Mouse (Mus musculus) kidney, adult 18-20 months (tissue): Measurements from ENCODE around the gene Tnnt2.

Experiments
- DNase-seq: peaks from one replicate; pipeline ENCODE4 v3.0.0; 2021

Tnnt2 gene

GRCm38 (mm10) chr1:135835716-135836483 is at the start of gene Tnnt2:
Gene Tnnt2, plus strand, starts transcription at chr1:135836354.
- no peak for DNase-seq

DNA sequence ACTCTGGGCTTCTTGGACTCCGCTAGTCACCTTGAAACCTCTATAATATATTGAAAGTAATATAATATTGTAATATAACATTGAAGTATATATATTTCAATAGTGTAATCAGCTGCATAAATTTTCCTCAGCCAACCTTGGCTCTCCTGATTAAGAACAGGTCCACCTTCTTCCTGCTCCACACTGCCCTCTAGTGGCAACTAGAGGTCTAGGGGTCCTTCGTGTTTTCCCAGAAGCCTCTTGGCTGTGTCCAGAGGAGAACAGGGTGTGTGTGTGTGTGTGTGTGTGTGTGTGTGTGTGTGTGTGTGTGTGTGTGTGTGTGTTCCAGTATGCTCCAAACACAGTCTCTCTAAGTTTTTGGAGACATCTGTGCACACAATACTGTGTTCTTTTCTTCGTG is 48.4 kb upstream of the Tnnt2 start:
- DNase-seq = peak; percentile 74

- peak; percentile 25 for DNase-seq
Measured at GRCm38 (mm10) chr1:135788708-135789107, 47.4 kb upstream of the Tnnt2 start.

DNA sequence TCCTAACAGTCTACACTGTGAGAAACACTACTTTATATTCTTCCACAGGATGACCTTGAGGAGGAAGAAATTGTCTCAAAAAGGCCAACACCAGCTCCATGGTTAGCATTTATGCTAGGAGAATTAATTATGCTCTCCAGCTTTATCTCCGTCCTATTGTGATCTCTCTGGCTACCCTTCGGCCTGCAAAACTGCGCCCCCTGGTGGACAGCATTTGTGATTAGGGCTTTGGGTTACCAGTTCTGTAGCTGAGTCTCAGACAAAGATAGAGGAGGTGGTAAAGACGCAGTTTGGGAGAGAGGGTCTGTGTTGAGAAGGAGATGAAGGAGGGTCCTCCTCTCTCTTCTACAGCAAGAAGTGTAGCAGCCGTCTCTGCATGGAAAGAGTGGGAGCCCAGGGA is 46.3 kb upstream of the Tnnt2 start:
- DNase-seq = peak; percentile 69

DNA sequence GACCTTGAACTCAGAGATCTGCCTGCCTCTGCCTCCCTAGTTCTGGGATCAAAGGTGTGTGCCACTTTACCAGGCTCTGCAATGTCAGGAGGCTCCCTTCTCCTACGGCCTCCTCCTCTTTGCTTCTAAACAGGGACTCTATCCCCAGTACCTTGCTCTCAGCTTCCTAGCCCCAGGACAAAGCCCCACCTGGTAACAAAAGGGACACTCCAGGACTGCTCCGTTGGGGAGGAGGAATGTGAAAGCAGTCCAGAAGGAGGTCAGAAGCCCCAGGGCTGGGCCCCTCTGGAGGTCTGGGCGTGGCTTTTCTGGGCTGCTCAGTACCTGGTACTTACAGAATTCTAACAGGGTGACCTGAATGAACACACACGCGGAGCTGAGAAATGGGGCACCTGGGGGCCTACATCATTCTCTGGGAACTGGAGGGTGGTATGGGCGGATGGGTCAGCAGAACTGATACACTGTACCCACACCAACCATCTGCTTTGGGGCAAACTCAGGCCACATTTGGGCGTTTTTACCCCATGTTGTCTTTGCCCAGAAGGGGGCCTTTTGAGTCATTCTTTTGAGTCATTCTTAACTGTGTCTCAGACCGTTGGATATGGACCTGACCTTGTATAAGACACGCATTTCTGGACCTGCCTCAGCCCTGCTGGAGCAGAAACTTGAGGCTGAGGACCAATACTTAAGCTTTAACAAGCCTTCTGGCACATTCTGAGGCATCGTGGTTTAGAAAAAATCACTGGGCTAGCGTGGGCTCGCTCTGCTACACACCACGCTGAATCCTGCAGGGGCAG is 43.8 kb upstream of the Tnnt2 start:
- no peak for DNase-seq

GRCm38 (mm10) chr1:135793370-135794215 is 42.6 kb upstream of the Tnnt2 start:
- no peak for DNase-seq

DNA sequence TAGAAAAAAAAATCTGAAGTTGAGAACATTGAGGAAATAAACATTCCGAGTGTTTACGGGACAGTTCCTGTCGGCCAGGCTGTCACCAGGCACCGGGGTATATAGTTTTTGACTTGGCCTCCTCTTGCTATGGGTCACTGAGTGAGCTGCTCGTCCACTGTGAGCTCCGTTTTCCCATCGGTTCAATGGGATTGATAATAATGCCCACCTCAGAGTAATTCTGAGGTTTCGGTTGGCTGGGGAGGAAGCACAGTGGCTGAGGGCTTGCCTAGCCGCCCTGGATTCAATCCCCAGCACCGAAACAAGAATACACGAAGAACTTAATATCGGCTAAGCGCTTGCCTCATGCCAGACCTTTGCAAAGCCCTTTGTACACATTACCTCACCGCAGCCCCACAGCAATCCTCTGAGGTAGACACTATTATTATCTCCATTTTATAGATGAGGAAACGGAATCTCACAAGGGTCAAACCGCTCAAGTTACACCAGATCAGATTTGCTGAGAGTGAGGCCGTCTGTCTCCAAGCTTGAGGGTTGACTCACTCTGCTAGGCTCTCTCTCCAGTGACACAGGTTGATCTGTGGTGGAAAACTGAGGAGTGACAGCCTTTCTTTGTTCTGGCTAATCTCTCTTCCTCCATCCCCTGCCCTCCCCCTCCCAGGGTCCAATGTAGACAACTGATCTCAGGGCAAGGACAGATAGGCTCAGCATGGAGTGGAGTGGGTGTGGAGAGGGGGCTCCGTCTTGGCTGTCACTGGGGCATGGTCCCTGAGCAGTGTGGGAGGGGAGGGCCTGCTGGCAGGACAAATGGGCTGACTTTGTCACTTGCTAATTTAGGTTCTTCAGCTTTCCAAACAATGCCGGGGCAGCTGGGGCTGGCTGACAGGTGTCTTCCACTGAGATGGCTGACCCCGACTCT is 41.7 kb upstream of the Tnnt2 start:
- no peak for DNase-seq

DNA sequence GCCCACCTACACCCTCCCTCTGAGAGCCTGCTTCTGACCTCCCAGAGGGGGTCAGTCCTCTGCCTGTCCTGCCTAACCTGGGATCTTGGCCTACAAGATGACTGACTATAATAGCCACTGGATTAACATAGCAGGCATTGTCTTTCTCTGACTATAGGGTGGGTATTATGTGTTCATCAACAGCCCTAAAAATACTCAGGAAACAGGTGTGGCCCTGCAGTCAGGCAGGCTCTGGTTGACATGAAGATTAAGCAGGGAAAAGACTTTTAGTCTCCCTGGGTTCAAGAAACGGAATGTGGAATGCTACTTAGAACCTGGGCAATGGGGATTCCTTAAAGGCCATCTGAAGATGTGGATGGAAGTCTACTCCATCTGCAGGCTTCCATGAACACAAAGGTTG is 37.7 kb upstream of the Tnnt2 start:
- no peak for DNase-seq

DNA sequence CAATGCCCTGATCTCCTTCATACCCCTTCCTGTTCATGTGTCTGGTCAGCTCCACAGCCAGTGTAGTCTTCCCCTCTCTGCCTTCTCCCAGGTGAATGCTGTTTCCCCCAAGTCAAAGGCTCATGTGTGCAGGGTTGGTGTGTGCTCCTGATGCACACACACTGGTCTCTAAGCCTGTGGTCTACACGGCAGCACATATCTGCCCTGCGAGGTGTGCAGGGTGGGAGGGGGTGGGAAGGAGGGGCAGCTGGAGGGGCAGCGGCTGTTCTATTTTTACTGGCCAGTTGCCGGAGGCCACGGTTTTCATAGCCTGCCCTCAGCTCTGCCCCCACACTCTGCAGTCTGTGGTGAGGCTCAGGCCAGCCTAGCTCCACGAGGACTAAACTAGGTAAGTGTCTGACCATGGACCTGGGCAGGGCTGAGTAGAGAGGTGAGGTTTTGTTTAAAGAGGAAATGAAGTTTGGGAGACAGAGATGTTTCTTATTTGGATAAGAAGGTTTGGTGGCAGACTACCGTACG is 37.0 kb upstream of the Tnnt2 start:
- no peak for DNase-seq

- DNase-seq = no peak
Measured at GRCm38 (mm10) chr1:135800192-135800950, 35.8 kb upstream of the Tnnt2 start.

GRCm38 (mm10) chr1:135807546-135807945 is 28.6 kb upstream of the Tnnt2 start:
- DNase-seq = no peak

DNA sequence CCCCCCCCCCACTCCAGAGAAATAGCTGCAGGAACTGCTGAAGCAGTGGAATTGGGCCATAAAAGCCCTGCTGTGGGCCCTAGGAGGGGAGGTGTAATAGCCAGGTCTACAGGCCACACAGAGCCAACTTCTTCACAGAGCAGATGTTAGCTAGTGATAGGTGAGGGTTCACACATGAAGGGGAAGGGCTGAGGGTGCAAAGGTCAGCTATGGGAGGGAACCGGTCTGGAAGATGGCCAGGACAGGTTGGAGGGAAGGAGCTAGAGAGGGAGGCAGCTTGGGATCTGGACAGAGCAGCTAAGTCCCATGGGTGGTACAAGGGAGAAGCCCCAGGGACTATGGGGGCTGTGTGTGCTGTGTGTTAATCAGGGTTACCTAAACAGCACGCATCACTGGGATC is 26.0 kb upstream of the Tnnt2 start:
- DNase-seq = peak; percentile 52

DNA sequence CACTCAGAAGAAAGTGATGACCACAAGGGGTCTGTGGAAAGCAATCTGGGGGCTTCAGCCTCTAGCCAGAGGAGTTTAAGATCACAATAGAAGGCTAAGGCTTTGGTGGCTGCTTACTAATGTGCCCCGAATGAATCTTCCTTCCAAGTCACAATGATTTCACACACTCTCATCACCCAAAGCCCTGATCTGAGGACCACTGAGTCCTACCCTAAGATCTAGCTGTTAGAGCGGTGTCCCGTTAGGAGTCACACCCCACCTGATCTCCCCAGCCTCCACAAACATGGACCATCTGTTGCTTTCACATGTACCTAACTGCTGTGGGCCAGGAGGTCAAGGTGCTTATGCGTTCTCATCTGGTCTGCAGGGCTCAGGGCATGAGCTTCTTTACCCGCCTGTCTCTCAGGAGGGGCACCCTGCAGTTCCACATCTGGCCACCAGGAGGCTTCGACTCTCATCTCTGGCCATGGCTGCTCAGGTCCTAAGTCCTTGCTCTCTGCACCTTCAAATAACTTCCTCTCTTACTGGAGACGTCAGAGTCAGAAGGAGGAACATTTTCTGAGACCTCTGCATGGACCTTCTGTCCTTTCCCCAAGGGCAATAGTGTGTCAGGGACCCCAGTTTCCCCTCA is 25.0 kb upstream of the Tnnt2 start:
- DNase-seq = peak; percentile 94

- DNase-seq = no peak
Measured at GRCm38 (mm10) chr1:135812205-135812604, 23.9 kb upstream of the Tnnt2 start.

DNA sequence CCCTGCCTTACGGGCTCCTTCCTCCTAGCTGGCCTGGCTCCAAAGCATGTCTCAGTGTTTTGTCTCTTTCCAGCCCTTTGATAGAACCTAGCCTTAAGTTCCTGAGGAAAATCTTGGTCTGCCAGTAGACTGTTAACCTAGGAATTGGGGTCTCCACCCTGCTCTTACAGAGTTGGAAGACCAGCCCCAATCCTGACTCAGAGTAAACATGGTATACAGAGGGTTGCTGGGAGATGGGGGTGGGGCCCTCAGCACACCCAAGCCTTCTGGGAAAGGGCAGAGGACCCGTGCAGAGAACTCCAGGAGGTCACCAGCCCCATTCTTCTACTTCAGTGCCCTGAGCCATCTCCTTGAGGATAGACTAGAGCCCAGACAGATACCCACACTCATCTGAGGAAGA is 23.5 kb upstream of the Tnnt2 start:
- peak; percentile 49 for DNase-seq

- peak; percentile 54 for DNase-seq
Measured at GRCm38 (mm10) chr1:135813071-135813470, 23.1 kb upstream of the Tnnt2 start.

- DNase-seq = peak; percentile 88
Measured at GRCm38 (mm10) chr1:135813687-135814395, 22.3 kb upstream of the Tnnt2 start.

GRCm38 (mm10) chr1:135814531-135814930 is 21.6 kb upstream of the Tnnt2 start:
- peak; percentile 59 for DNase-seq

GRCm38 (mm10) chr1:135817595-135817994 is 18.6 kb upstream of the Tnnt2 start:
- no peak for DNase-seq
